Mouse (Mus musculus) layer of hippocampus, postnatal 25 days (tissue): ENCODE measurements around the gene Dglucy. TPM values are rescaled to one million over a fixed set of nuclear protein-coding genes. Genes with fewer than 3 reads are reported as not detected.
A peak's percentile ranks its signal among the peaks of the same experiment; 100 is the strongest.

Experiments
- DNase-seq, 2 experiments: peaks; one replicate each; pipeline ENCODE4 v3.0.0; 2022; ENCODE audit warnings: mixed read lengths in 2 of 2, low spot score in 1 of 2; ENCODE audit errors: extremely low spot score in 1 of 2
- total RNA-seq, 2 experiments: library from RNA; stranded (reverse); gene quantifications; 2 replicates each; pipeline ENCODE4 v1.2.3; 2021

Dglucy gene
- total RNA-seq, result 1 to 10 TPM; 6.4 to 7.4 TPM

DNA sequence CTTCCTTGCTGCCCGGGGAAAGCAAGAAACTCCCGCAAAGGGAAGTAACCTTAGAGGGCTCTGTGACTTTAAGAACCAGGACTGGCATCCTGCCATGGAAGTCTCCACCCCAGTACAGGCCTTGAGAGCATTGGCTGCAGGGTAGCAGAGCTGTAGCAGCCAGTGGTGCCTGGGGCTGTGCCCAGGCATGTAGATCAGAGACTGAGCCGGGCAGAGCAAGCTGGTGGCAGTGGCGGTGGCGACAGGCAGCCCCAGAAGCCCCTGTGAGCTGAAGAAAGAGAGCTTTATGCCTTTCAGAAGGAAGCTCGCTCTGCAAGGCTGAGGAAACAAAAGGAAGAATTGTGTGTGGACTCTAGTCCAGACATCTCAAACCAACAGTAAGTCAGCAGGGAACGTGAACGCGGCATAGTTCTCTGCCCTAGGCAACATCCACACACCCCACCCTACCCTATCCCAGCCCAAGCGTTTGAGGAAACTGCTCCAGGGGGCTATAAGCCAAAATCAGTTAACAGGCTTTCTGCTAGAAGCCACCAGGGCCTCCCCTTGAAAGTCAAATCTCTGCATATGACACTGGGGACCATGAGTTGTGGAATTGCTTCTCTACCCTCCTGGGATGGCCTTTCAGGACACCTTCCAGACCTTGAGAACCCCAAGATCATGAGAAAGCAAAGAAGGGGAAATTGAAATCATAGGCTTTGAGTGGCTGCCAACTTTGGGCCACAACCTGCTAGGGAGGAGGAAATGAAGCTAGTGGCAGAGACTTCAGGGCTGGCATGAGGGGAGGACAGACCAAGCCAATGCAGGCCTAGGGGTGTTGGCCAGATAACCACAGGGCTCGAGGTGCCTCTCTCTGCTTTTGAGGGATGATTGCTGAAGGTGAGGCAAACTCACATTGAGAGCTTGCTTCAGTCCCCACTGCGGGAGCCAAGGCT lies at the start of gene Dglucy:
Dglucy (plus strand) TSS at position 124 of the 932 bp plus-strand sequence.
- DNase-seq, result peak; percentile 68 to 76

DNA sequence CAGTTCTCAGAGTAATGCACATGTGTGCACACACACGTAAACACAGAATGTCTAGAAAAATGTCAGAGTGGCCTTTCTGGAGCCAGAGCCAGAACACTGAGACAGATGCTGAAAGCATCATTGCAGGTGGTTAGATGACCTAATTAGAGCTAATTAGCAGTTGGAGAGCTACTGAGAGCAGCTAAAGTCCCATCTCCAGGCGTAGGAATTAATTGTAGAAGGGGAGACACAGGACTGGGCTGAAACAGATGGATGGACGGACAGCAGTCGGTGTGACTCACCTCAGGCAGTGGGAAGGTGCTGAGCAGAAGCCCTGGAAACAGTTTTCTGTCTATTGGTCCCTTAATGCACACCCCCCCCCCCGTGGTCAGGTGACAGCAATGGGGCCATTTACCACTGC lies 43.7 kb upstream of the Dglucy start:
- no peak for DNase-seq

DNA sequence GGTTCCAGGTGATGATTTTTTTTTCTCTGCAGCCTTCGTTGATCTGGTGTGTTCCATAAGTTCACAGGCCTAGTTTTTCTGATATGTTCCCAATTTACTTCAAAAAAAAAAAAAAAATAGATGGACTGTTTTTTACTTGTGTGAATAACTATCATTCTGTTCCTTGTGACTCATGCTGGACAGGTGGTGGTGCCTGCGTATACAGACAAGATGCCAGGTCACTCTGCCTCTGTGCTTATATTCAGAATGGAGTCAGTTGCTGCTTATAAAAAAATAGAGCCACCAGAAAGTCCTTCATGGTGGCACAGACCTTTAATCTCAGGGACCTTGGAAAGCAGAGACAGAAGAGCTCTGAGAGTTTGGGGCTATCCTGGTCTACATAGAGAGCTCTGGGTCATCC lies 43.3 kb upstream of the Dglucy start:
- DNase-seq, result no peak

DNA sequence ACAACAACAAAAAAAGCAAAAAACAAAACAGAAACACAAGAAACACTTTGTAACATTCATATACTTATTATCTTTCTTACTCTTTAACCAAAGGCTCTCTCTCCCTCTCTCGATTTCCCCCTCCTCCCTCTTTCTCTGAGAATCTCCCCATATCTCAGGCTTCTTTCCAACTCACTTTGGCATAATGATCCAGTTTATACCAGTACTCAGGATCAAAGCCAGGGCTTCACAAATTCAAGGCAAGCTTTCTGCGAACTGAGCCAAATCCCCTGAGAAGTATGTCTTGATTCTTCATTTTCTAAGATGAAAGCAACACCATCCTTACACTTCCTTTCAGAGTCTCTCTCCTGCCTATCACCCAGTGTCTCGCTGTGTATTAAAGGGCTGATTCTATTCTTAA lies 40.4 kb upstream of the Dglucy start:
- DNase-seq, result no peak

DNA sequence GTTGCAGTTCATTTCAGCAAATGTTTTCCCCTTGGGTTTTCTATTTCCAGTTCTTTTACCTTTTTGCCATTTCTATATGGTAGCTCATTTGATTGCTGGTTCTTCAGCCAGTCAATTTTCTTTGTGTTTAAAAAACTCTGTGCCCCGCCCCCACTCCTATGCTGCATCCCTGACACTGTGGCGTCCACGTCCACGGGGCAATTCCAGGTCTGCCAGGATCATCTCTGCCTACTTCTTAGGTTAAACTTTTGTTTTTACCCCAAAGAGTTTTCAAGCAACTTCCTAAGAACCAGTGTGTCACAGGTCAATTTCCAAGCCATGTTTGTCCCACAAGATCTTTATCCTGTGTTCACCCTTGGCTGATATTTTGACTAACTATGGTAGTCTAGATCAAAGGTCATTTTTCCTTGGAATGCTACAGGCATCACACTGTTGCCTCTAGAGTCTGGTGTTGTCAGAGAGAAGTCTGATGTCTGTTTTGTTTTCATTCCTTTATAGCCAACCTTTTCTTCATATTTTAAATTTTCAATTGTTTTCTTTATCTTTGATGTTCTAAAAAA lies 39.8 kb upstream of the Dglucy start:
- DNase-seq, result no peak

DNA sequence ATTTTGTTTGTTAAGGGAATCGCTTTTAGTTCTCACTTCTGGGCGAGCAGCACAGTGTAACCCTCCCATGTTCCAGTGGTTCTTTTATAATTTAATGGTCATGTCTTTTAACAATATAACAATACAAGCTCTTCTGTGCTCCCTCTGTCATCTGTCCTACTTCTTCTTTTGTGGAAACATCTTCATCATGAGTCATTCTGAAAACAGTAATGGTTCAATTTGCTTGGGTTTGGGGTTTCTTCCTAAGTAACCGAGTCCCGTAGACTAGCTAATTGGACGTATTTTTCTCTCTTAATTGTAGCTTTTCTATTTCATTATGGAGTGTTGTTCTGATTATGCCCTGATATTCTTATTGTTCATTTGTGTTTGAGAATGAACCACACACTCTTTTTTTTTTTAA lies 38.5 kb upstream of the Dglucy start:
- no peak for DNase-seq

DNA sequence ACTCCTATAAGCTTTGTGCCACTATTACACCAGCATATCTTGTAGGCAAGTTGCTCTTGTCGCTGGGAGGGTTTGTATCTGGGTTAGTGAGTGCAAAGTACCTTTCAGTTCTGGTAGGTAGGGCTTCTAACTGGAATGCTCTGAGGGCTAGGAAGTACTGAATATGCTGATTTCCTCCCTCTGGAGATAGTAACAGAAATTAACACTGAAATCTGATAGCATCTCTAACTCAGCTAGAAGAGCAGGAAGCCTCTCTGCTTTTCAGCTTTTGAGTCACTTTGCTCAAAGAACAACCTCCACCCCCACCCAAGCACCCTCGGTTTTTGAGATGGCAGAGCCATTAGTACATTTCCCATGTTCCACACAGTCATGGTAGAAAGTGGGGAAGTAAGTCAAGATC lies 36.4 kb upstream of the Dglucy start:
- DNase-seq, result no peak

DNA sequence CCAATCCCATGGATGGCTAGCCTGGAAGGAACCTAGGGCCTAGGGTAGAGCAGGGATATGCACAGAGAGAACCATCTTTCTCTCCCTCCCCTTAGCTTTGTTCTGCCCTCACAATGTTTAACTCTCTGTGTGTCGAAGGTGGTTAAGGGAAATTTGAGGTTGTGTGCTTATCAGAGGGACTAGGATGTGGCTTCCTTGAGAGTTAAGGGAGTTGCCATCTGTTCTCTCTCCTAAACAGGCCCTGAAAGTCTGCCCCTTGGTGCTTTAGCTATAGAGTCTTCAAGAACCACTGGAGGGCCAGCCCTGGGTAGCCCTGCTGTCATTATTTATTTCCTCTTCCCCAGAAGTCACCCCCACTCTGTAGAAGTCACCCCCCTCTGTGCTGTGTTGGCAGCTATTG lies 25.9 kb upstream of the Dglucy start:
- DNase-seq, result no peak

DNA sequence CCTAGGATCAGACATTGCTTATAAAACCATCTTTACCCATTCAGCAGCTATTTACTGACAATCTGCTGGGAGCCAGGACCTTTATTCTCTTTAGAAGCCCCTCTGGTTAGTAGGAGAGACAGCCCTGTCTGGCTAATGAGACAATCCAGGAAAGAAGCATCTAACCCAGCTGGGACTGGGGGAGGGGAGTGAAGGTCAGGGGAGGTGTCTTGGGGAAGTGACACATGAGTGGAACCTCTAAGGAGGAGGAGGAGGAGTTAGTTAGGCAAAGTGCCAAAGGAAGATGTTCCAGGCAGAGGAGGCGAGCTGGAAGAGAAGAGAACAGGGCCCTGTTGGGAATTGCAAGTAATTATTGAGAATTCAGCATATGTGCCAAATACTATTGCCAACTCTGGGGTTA lies 25.1 kb upstream of the Dglucy start:
- DNase-seq, result no peak

DNA sequence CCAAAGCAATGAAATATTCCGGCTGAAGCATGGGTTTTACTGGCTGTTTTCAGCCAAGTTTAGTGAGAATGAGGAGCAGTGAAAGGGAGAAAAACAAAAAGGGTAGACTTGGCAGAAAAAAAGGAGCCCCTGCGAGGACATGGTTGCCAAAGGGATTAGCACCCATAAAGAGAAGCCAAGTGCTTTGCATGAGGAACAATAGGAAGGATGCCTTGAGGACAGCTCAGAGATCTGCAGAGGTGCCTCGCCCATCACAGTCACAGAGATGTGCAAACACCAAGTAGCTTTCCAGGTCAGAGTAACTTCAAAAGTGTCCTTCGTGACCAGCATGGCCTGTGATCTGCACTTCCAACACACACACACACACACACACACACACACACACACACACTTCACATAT lies 21.4 kb upstream of the Dglucy start:
- no peak for DNase-seq

DNA sequence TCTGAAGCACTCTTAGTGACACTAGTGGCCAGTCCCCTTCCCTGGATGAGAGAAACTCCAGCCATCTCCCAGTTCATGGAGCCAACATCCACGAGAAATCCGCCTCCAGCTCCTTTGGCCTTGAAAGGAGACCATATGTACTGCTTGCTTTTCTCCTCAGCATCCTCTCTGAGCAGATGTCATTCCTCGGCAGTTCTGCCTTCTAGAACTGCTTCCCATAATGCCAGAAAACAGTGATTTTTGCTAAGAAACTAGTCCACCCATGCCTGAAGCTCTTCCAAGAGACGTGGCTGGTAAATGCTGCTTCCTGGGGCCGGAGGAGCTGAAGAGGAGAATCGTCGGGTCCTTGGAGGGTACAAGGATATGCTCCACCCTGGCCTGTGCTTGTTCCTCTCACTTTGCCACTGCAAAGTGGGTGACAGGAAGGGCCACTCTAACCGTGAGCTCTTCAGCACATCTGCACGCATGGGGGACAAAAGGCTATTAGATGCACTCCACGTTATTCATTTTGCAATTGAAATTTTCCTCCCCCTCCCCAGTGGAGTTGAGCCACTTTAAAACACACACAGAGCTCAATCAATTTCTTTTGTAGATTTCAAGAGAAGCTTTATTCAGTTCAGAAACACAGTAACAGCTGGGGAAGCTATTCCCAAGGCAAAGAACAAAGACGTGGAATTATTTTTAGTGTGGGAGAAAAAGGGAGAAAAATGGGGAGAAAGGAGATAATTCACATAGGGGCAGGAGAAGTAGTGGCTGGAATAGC lies 16.0 kb upstream of the Dglucy start:
- DNase-seq, result no peak

DNA sequence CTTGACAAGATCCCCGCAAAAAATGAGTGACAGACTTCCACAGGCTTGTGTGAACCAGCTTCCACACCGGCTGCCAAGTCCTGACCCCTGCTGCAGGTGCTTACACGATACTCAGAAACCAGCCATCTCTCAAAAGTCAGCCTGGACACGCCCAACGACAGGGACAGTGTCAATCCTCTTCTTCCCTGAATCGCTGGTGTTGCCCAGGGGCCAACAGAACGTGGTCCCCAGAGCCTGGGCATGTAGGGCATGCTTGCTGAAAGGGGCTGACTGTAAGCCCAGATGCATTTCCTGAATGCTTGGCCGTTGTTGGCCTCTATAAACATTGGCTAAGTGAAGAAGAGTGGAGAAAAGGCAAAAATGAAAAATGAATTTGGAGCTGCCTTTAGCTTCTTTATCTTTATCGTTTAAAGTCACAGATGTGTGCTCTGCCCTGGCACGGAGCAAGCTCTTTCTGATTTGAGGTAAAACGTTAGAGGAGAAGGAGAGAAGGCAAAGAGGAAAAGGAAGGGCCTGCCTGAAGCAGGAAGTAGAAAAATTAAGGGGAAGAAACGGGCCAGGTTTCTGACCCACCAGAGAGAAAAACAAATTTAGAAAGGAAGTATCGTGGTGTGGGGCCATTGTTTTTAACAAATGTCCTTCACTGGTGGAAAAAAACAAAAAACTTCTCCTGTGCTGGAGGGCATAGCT lies 14.4 kb upstream of the Dglucy start:
- no peak for DNase-seq

DNA sequence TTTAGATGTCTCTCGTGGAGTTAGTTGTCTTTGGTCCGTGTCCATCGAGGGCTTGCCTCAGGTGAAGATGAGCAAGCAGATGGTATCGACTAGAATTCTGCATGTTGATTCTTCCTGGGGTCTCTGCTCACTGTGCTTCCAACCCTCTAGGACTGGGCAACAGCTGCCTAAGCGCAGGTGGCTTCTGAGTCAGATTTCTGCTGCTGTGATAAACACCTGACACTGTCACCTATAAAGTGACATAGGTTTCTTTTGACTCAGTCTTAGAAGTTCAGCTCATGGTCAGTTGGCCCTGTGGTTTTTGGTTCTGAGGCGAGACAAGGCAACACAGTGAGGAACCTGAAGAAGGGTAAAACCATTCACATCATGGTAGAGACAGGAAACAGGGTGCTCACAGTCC lies 9.0 kb upstream of the Dglucy start:
- DNase-seq, result no peak

DNA sequence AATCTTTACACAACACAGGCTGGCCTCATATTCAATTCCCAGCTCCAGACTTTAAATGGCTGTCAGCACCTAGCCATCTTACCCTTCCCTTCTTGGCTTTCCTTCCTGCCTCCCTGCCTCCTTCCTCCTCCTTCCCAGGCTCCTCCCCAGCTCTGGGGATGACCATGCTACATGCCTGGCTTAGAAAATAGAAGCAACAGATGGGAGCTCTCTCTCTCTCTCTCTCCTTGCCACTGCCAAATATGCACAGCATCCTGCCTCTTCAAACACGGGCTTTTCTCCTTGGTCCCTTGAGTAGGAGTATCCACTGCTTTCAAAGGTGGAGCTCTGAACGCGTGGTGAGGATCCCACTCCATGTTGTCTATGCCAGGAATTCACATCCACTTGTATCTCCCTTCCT lies 8.1 kb upstream of the Dglucy start:
- no peak for DNase-seq

DNA sequence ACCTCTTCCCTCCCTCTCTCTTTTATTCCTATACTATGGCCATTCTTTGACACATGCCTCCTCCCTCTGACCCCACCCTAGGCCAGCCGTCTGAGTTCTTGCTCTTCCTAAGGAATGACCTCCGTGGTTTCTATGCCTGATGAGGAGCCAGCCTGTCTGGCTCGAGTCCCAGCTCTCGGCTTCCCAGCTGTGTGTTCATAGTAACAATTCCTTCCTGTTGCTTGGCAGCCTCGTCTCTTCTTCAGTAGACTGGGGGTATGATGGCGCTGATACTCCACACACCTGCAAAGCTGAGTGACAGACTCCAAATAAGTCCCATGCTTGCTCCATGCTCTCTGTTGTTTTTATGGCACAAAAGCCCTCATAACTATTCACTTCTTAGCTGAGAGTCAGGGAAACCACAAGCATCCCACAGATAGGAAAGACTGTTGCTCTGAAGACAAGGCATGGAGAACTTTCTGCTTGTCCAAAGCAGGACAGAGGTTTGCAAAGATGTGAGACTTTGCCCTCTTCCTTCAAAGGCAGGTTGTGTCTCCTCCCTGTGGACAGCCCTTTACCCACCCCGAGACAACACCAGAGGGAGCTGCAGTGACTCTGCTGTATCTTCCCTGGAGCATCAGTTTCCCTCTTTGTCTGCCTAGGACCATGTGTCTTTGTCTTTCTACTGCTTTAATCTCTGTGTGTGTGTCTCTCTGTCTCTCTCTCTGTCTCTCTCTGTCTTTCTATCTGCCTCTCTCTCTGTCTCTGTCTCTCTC lies 6.5 kb upstream of the Dglucy start:
- DNase-seq, result peak in 1 of 2 experiments; percentile 36

DNA sequence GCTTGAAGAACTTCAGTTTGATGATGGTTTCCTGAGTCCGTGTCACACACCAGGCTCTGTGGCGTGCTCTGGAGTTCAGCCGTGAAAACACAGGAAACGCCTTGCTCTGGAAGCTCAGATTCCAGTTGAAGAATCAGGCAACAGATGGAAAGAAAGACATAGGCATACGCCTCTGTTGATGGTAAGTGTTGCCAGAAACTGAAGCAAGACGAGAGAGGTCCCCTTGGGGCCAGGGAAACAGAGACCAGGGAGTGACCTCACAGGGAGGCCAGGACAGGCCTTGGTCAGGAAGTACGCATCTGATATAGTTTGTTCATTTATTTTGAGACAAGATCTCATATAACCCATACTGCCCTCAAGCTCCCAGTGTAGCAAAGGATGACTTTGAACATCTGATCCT lies 4.1 kb upstream of the Dglucy start:
- DNase-seq, result no peak

DNA sequence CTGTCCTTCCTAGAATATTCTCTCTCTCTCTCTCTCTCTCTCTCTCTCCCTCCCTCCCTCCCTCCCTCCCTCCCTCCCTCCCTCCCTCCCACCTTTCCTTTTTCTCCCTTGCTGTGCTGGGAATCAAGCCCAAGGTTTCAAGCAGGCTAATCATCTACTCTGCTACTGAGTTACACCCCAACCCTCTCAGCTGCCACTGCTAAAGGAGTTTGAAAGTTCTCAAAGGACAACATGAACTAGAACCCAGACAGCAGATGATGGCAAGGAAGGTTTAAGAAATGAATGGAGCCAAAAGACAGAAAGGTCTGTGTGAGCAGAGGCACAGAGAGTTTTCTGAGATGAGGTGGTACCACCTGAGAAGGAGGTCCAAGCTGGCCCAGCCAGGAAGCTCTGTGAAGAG lies 3.6 kb upstream of the Dglucy start:
- no peak for DNase-seq

DNA sequence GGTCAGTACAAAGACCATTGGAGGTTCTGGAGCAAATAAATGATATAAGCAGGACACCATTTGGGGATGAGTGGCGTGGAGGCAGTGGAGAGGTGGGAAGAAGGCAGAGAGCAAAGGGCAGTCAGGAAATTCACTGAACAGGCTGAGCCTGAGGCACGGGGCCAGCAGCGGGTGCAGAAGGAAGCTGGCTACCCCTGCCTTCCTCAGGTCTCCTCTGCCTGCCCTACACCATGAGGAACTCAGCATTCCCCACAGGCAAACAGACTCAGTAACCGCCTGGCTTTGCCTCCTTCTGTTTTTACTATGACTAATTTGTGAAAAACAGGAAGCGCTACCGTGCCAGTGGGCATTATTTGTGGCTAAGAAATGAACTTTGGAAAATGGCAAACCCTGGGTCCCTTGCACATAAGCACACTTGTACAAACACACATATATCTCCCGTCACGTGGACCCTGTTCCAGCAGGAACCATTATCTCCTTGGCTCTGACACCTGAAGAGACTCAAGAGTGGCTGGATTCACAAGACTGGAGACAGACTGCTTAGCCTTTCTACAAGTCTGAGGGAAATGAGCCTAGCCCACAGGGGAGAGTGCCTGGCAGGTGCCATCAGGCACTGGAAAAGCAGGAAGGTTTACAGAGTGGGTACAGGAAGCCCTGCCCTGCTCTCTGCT lies 2.8 kb upstream of the Dglucy start:
- no peak for DNase-seq

DNA sequence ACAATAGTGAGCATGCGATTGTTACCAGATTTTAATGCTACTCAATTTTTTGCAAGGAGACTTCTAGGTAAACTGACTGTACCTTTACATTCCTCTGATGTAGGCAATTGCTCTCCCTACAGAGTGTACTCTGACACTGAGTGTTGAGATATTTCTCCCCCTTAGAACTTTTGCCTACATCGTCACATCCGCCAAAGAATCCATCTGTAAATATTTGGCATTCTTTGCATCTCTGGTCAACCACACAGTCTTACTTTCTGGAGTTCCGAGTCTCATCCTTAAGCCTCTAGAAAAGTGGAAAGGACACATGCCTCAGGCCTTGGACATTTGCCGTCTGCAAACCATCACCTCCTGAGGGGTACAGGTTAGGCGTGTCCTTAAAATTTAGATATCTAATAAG lies 1.9 kb upstream of the Dglucy start:
- no peak for DNase-seq
